Mouse (Mus musculus) forebrain, embryonic 12.5 days (tissue): ENCODE results near the gene Chst11. TPM values are rescaled to one million over a fixed set of nuclear protein-coding genes. Genes with fewer than 3 reads are reported as not detected.

Source experiments
- ATAC-seq: fragments of 200-750 bp; cut with Nextera tagmentation; 2 replicates; pipeline ENCODE4 v1.8.0; 2017; ENCODE audit warnings: moderate TSS enrichment; ENCODE audit not compliant: low FRiP score
- H3K27ac ChIP-seq: fragments of 300-500 bp; sonication (generic); 2 replicates; pipeline ENCODE4 v1.5.1; 2016; ENCODE audit warnings: mild to moderate bottlenecking
- H3K27me3 ChIP-seq: fragments of 300-500 bp; sonication (generic); 2 replicates; pipeline ENCODE4 v1.6.1; 2016; ENCODE audit warnings: mild to moderate bottlenecking
- H3K36me3 ChIP-seq: fragments of 300-500 bp; sonication (generic); replicated peaks from 2 replicates; pipeline ENCODE4 v1.6.1; 2016; ENCODE audit warnings: mild to moderate bottlenecking
- H3K4me1 ChIP-seq: fragments of 300-500 bp; sonication (generic); 2 replicates; pipeline ENCODE4 v1.6.1; 2016
- H3K4me2 ChIP-seq: fragments of 300-500 bp; sonication (generic); 2 replicates; pipeline ENCODE4 v1.6.1; 2016; ENCODE audit warnings: mild to moderate bottlenecking, moderate library complexity
- H3K4me3 ChIP-seq: fragments of 300-500 bp; sonication (generic); replicated peaks from 2 replicates; pipeline ENCODE4 v1.5.1; 2016; ENCODE audit warnings: mild to moderate bottlenecking
- H3K9ac ChIP-seq: fragments of 300-500 bp; sonication (generic); 2 replicates; pipeline ENCODE4 v1.6.1; 2016; ENCODE audit warnings: mild to moderate bottlenecking
- H3K9me3 ChIP-seq: fragments of 300-500 bp; sonication (generic); 2 replicates; pipeline ENCODE4 v1.6.1; 2016
- WGBS: fragments of 180-500 bp; shearing (Covaris S2); methylation state at CpG from one replicate; pipeline ENCODE4 v1.1.7; 2016; 5-methylcytosine and 5-hydroxymethylcytosine counted together
- polyA plus RNA-seq: library from polyadenylated mRNA; unstranded; fragments of >200 nt; fragmentation: Nextera tagmentation; extraction: Ambion mirVana; gene quantifications from 2 replicates; pipeline ENCODE4 v1.2.1, GENCODE M21; 2016

Chst11 gene
- polyA plus RNA-seq, 1 experiment from 2014 or later = 2.6 TPM

- Histone ChIP-seq H3K27ac (no peak overlapping the region), H3K9ac (no peak overlapping the region), H3K27me3 (no peaks in the 10 kb centered on the region; the same call in 1 of the 2 replicates), H3K4me2 (no peak overlapping the region), H3K36me3 (no peaks in the 10 kb centered on the region), H3K4me3 (no peak overlapping the region), H3K4me1 (no peaks in the 10 kb centered on the region), H3K9me3 (no peaks in the 10 kb centered on the region)
- 82% methylated on average over 5 of the region's 5 CpGs for WGBS
- no peak for ATAC-seq
These were observed 11.1 kb upstream of the Chst11 start for GRCm38 (mm10) chr10:82974201-82974600.

GRCm38 (mm10) chr10:82974627-82975177 is 10.6 kb upstream of the Chst11 start:
- Histone ChIP-seq H3K27me3 (no peaks in the 10 kb centered on the region; the same call in 1 of the 2 replicates), H3K4me1 (no peaks in the 10 kb centered on the region), H3K9ac (no peak overlapping the region), H3K27ac (no peak overlapping the region), H3K4me3 (no peak overlapping the region), H3K4me2 (no peak overlapping the region), H3K36me3 (no peaks in the 10 kb centered on the region), H3K9me3 (no peaks in the 10 kb centered on the region)
- no peak for ATAC-seq
- WGBS = 67% methylated on average over 6 of the region's 6 CpGs

GRCm38 (mm10) chr10:82975806-82976205 is 9.5 kb upstream of the Chst11 start:
- Histone ChIP-seq H3K4me1 (no peaks in the 10 kb centered on the region), H3K27me3 (peaks cover 5% of the 10 kb centered on the region; the same call in 1 of the 2 replicates), H3K4me3 (no peak overlapping the region), H3K36me3 (no peaks in the 10 kb centered on the region), H3K27ac (no peak overlapping the region), H3K9me3 (no peaks in the 10 kb centered on the region), H3K9ac (no peak overlapping the region), H3K4me2 (no peak overlapping the region)
- no peak for ATAC-seq
- 94% methylated on average over 15 of the region's 15 CpGs for WGBS

GRCm38 (mm10) chr10:82982286-82982685 is 3.0 kb upstream of the Chst11 start:
- no peak for ATAC-seq
- Histone ChIP-seq H3K27ac (no peak overlapping the region), H3K36me3 (no peaks in the 10 kb centered on the region), H3K9ac (no peak overlapping the region), H3K4me1 (peaks cover 21% of the 10 kb centered on the region), H3K4me2 (no peak overlapping the region), H3K9me3 (no peaks in the 10 kb centered on the region), H3K4me3 (no peak overlapping the region), H3K27me3 (peaks cover 32% of the 10 kb centered on the region)
- WGBS = 84% methylated on average over 3 of the region's 3 CpGs

- under 1% methylated on average over 32 of the region's 32 CpGs for WGBS
- H3K27me3 ChIP-seq = peaks cover 27% of the 10 kb centered on the region
- no peaks in the 10 kb centered on the region for H3K36me3 ChIP-seq
- peak; percentile 69 for ATAC-seq
- peak overlapping the region; percentile 93 for H3K4me2 ChIP-seq
- H3K4me3 ChIP-seq = peak overlapping the region; percentile 80
- no peaks in the 10 kb centered on the region for H3K9me3 ChIP-seq
- H3K9ac ChIP-seq = peak overlapping the region; percentile 87
- H3K4me1 ChIP-seq = peaks cover 42% of the 10 kb centered on the region
- H3K27ac ChIP-seq = peak overlapping the region; percentile 86
These were observed 418 bp downstream of the Chst11 start for GRCm38 (mm10) chr10:82985700-82986131.

- Histone ChIP-seq H3K4me3 (peak overlapping the region; percentile 80), H3K9me3 (no peaks in the 10 kb centered on the region), H3K27me3 (peaks cover 25% of the 10 kb centered on the region), H3K4me2 (peak overlapping the region; percentile 93), H3K27ac (0 out of 2 replicates have a peak overlapping the region, but pooled peaks have one; percentile 86), H3K36me3 (no peaks in the 10 kb centered on the region), H3K4me1 (peaks cover 49% of the 10 kb centered on the region), H3K9ac (peak overlapping the region; percentile 87)
- 0 out of 2 replicates have a peak, but pooled peaks have one; percentile 15 for ATAC-seq
- WGBS = 3% methylated on average over 21 of the region's 21 CpGs
These were observed 1.1 kb downstream of the Chst11 start for GRCm38 (mm10) chr10:82986251-82986992.

- Histone ChIP-seq H3K4me3 (peak overlapping the region; percentile 80), H3K27ac (no peak overlapping the region), H3K4me1 (peaks cover 54% of the 10 kb centered on the region), H3K9me3 (no peaks in the 10 kb centered on the region), H3K27me3 (peaks cover 25% of the 10 kb centered on the region), H3K36me3 (no peaks in the 10 kb centered on the region), H3K9ac (peak overlapping the region; percentile 87), H3K4me2 (peak overlapping the region; percentile 93)
- no peak for ATAC-seq
- WGBS = 17% methylated on average over 8 of the region's 8 CpGs
These were observed 1.7 kb downstream of the Chst11 start for GRCm38 (mm10) chr10:82986993-82987349.

- Histone ChIP-seq H3K9ac (peak overlapping the region; percentile 30; the same call in 1 of the 2 replicates), H3K36me3 (no peaks in the 10 kb centered on the region), H3K9me3 (no peaks in the 10 kb centered on the region), H3K4me1 (peaks cover 59% of the 10 kb centered on the region), H3K27ac (no peak overlapping the region), H3K4me3 (peak overlapping the region; percentile 80), H3K4me2 (peak overlapping the region; percentile 93), H3K27me3 (peaks cover 22% of the 10 kb centered on the region)
- ATAC-seq = no peak
- WGBS = 20% methylated on average over 4 of the region's 4 CpGs
These were observed 2.1 kb downstream of the Chst11 start for GRCm38 (mm10) chr10:82987394-82987793.

- H3K27me3 ChIP-seq = peaks cover under 1% of the 10 kb centered on the region
- no peaks in the 10 kb centered on the region for H3K36me3 ChIP-seq
- H3K9me3 ChIP-seq = no peaks in the 10 kb centered on the region
- no peak overlapping the region for H3K4me2 ChIP-seq
- WGBS = 59% methylated on average over 13 of the region's 13 CpGs
- H3K9ac ChIP-seq = no peak overlapping the region
- H3K4me1 ChIP-seq = peaks cover 61% of the 10 kb centered on the region
- no peak overlapping the region for H3K27ac ChIP-seq
- no peak overlapping the region for H3K4me3 ChIP-seq
- no peak for ATAC-seq
These were observed 4.2 kb downstream of the Chst11 start for GRCm38 (mm10) chr10:82989418-82990025.

GRCm38 (mm10) chr10:82990918-82991317 is 5.6 kb downstream of the Chst11 start:
- Histone ChIP-seq H3K4me3 (no peak overlapping the region), H3K4me1 (peaks cover 55% of the 10 kb centered on the region), H3K9me3 (no peaks in the 10 kb centered on the region), H3K4me2 (no peak overlapping the region), H3K27me3 (no peaks in the 10 kb centered on the region), H3K9ac (no peak overlapping the region), H3K27ac (no peak overlapping the region), H3K36me3 (no peaks in the 10 kb centered on the region)
- 49% methylated on average over 7 of the region's 7 CpGs for WGBS
- no peak for ATAC-seq

- WGBS = 31% methylated on average over 10 of the region's 10 CpGs
- no peak for ATAC-seq
These were observed 6.6 kb downstream of the Chst11 start for GRCm38 (mm10) chr10:82991756-82992519.

GRCm38 (mm10) chr10:82994284-82994683 is 9.0 kb downstream of the Chst11 start:
- no peaks in the 10 kb centered on the region for H3K36me3 ChIP-seq
- 95% methylated on average over 7 of the region's 7 CpGs for WGBS
- H3K4me2 ChIP-seq = no peak overlapping the region
- H3K4me3 ChIP-seq = no peak overlapping the region
- ATAC-seq = no peak
- no peaks in the 10 kb centered on the region for H3K27me3 ChIP-seq
- no peaks in the 10 kb centered on the region for H3K9me3 ChIP-seq
- no peak overlapping the region for H3K27ac ChIP-seq
- H3K9ac ChIP-seq = no peak overlapping the region
- H3K4me1 ChIP-seq = peaks cover 32% of the 10 kb centered on the region

More at GRCm38 (mm10) chr10:82991756-82992519, 6.6 kb downstream of the Chst11 start:
- no peak overlapping the region for H3K4me2 ChIP-seq
- H3K9me3 ChIP-seq = no peaks in the 10 kb centered on the region
- H3K9ac ChIP-seq = no peak overlapping the region
- no peak overlapping the region for H3K4me3 ChIP-seq
- H3K27me3 ChIP-seq = no peaks in the 10 kb centered on the region
- no peaks in the 10 kb centered on the region for H3K36me3 ChIP-seq
- H3K27ac ChIP-seq = no peak overlapping the region
- peaks cover 46% of the 10 kb centered on the region for H3K4me1 ChIP-seq
